Mouse (Mus musculus) forebrain, embryonic 12.5 days (tissue): ENCODE measurements around the gene Guf1. TPM values are rescaled to one million over a fixed set of nuclear protein-coding genes. Genes with fewer than 3 reads are reported as not detected.
A peak's percentile ranks its signal among the peaks of the same experiment; 100 is the strongest.

Experiments used
- ATAC-seq: fragments of 200-750 bp; cut with Nextera tagmentation; 2 replicates; pipeline ENCODE4 v1.8.0; 2017; ENCODE audit warnings: moderate TSS enrichment; ENCODE audit not compliant: low FRiP score
- H3K27ac ChIP-seq: fragments of 300-500 bp; sonication (generic); 2 replicates; pipeline ENCODE4 v1.5.1; 2016; ENCODE audit warnings: mild to moderate bottlenecking
- H3K27me3 ChIP-seq: fragments of 300-500 bp; sonication (generic); 2 replicates; pipeline ENCODE4 v1.6.1; 2016; ENCODE audit warnings: mild to moderate bottlenecking
- H3K36me3 ChIP-seq: fragments of 300-500 bp; sonication (generic); replicated peaks from 2 replicates; pipeline ENCODE4 v1.6.1; 2016; ENCODE audit warnings: mild to moderate bottlenecking
- H3K4me1 ChIP-seq: fragments of 300-500 bp; sonication (generic); 2 replicates; pipeline ENCODE4 v1.6.1; 2016
- H3K4me2 ChIP-seq: fragments of 300-500 bp; sonication (generic); 2 replicates; pipeline ENCODE4 v1.6.1; 2016; ENCODE audit warnings: mild to moderate bottlenecking, moderate library complexity
- H3K4me3 ChIP-seq: fragments of 300-500 bp; sonication (generic); replicated peaks from 2 replicates; pipeline ENCODE4 v1.5.1; 2016; ENCODE audit warnings: mild to moderate bottlenecking
- H3K9ac ChIP-seq: fragments of 300-500 bp; sonication (generic); 2 replicates; pipeline ENCODE4 v1.6.1; 2016; ENCODE audit warnings: mild to moderate bottlenecking
- H3K9me3 ChIP-seq: fragments of 300-500 bp; sonication (generic); 2 replicates; pipeline ENCODE4 v1.6.1; 2016
- WGBS: fragments of 180-500 bp; shearing (Covaris S2); methylation state at CpG from one replicate; pipeline ENCODE4 v1.1.7; 2016; 5-methylcytosine and 5-hydroxymethylcytosine counted together
- polyA plus RNA-seq: library from polyadenylated mRNA; unstranded; fragments of >200 nt; fragmentation: Nextera tagmentation; extraction: Ambion mirVana; gene quantifications from 2 replicates; pipeline ENCODE4 v1.2.1, GENCODE M21; 2016

Guf1 gene
- polyA plus RNA-seq: 53.6 and 58.7 TPM in 2 replicates

DNA sequence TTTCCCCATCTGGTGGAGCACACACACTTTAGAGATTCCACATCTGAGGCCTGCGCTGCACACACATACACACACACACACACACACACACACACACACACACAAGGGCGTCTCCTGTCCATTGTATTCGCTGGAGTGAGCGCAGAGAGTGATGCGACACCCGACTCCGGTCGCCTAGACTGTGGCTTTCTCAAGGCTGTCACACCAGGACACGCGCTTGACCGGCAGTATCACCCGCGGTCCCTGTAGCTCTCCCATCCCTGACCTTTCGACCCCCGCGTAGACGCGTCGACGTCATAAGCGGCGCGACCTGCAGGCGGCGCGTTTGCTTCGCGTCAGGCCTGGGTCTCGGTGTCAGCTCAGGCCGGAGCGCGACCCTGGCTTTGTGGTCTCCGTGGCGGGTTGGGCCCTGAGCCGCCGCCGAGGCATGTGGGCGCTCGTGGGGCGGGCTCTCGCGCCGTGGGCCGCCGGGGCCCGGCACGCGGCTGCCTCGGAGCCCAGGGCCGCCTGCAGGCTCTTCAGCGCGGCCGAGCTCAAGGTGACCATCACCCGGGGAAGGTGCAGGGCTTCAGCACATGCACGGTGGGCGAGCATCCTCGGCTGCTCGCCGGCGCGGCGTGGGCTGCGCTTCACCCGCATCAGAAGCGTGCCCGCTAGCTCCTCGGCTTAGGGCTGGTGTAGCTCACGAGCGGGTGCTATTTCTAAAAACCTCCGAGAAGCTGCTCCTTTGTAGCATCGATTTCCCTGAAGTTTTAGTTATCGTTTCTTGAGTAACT is at the start of gene Guf1:
Gene Guf1, plus strand, starts transcription at position 296 of the 776 bp plus-strand sequence.
- Histone ChIP-seq H3K4me2 (peak within 1 kb of the TSS; percentile 60), H3K27me3 (no peaks in the 10 kb centered on the region), H3K36me3 (peaks cover 8% of the 10 kb centered on the region), H3K27ac (peak within 1 kb of the TSS; percentile 82), H3K9me3 (no peaks in the 10 kb centered on the region), H3K4me3 (peak within 1 kb of the TSS; percentile 91), H3K4me1 (0 out of 2 replicates have a peak, but pooled peaks cover 3% of the 10 kb centered on the region), H3K9ac (peak within 1 kb of the TSS; percentile 87)
- WGBS: 1% methylated on average over 72 of the region's 72 CpGs
- peak; percentile 93 for ATAC-seq

DNA sequence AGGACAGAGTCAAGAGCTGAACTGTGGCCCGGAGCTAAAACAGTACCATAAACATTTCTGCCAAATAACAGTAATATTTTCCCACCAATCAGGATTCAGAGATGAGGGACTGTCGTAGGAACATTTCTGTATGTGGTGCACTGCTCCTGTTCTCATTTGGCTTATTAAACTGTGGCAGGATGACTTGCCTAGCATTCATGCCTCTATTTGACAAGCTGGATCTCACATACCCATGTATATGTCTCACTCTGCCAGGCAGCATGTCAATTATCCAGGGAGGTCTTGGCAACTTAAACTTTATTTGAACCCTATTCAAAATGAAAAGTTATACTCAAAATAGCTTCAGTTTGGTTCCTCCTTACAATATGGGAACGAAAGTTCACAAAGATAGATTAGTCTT is 49.7 kb upstream of the Guf1 start:
- no peak for ATAC-seq
- Histone ChIP-seq H3K9ac (no peak overlapping the region), H3K36me3 (no peaks in the 10 kb centered on the region), H3K4me1 (no peaks in the 10 kb centered on the region), H3K27ac (no peak overlapping the region), H3K4me3 (no peak overlapping the region), H3K9me3 (no peaks in the 10 kb centered on the region), H3K27me3 (no peaks in the 10 kb centered on the region), H3K4me2 (no peak overlapping the region)
- 88% methylated on average over 3 of the region's 3 CpGs for WGBS

- H3K4me1 ChIP-seq: no peaks in the 10 kb centered on the region
- ATAC-seq: no peak
- H3K9me3 ChIP-seq: no peaks in the 10 kb centered on the region
- no peak overlapping the region for H3K27ac ChIP-seq
- H3K4me3 ChIP-seq: no peak overlapping the region
- H3K27me3 ChIP-seq: no peaks in the 10 kb centered on the region
- no peaks in the 10 kb centered on the region for H3K36me3 ChIP-seq
- H3K9ac ChIP-seq: no peak overlapping the region
- H3K4me2 ChIP-seq: no peak overlapping the region
- 40% methylated on average over 3 of the region's 3 CpGs for WGBS
These were observed 45.1 kb upstream of the Guf1 start for GRCm38 (mm10) chr5:69511631-69512030.

GRCm38 (mm10) chr5:69512203-69512602 is 44.5 kb upstream of the Guf1 start:
- no peaks in the 10 kb centered on the region for H3K27me3 ChIP-seq
- ATAC-seq: no peak
- WGBS: 82% methylated on average over 4 of the region's 4 CpGs
- H3K9ac ChIP-seq: no peak overlapping the region
- no peak overlapping the region for H3K4me2 ChIP-seq
- no peaks in the 10 kb centered on the region for H3K4me1 ChIP-seq
- H3K4me3 ChIP-seq: no peak overlapping the region
- H3K27ac ChIP-seq: no peak overlapping the region
- H3K36me3 ChIP-seq: no peaks in the 10 kb centered on the region
- H3K9me3 ChIP-seq: no peaks in the 10 kb centered on the region

- Histone ChIP-seq H3K4me2 (no peak overlapping the region), H3K27ac (no peak overlapping the region), H3K36me3 (no peaks in the 10 kb centered on the region), H3K4me3 (no peak overlapping the region), H3K27me3 (no peaks in the 10 kb centered on the region), H3K9me3 (no peaks in the 10 kb centered on the region), H3K9ac (no peak overlapping the region), H3K4me1 (no peaks in the 10 kb centered on the region)
- 41% methylated on average over 7 of the region's 7 CpGs for WGBS
- peak; percentile 77; the same call in 1 of the 2 replicates for ATAC-seq
These were observed 36.0 kb upstream of the Guf1 start for GRCm38 (mm10) chr5:69520661-69521278.

DNA sequence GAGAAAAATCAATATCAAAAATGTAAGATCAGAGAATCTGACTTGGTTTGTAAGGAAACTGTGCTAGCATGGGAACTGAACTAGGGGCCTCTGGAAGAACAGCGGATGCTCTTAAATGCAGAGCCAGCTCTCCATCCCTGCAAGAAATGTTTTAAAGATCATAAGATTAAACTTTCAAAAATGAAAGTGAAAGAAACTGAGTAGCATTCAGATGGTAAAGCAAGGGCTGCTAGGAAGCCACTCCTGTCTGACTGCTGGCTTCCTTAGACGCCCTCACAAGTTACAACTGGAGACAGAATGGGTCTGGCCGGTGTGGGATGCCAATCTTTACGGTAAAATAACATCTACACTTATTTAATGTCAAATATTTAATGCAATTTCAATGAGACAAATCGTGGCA is 34.7 kb upstream of the Guf1 start:
- Histone ChIP-seq H3K36me3 (no peaks in the 10 kb centered on the region), H3K4me2 (no peak overlapping the region), H3K9me3 (no peaks in the 10 kb centered on the region), H3K27me3 (no peaks in the 10 kb centered on the region), H3K9ac (no peak overlapping the region), H3K27ac (no peak overlapping the region), H3K4me3 (no peak overlapping the region), H3K4me1 (no peaks in the 10 kb centered on the region)
- ATAC-seq: no peak
- WGBS: 70% methylated on average over 5 of the region's 5 CpGs

GRCm38 (mm10) chr5:69523944-69524343 is 32.8 kb upstream of the Guf1 start:
- no peak overlapping the region for H3K4me3 ChIP-seq
- ATAC-seq: no peak
- H3K9me3 ChIP-seq: no peaks in the 10 kb centered on the region
- no peak overlapping the region for H3K27ac ChIP-seq
- H3K9ac ChIP-seq: no peak overlapping the region
- H3K4me1 ChIP-seq: no peaks in the 10 kb centered on the region
- H3K27me3 ChIP-seq: no peaks in the 10 kb centered on the region
- H3K36me3 ChIP-seq: no peaks in the 10 kb centered on the region
- H3K4me2 ChIP-seq: no peak overlapping the region

DNA sequence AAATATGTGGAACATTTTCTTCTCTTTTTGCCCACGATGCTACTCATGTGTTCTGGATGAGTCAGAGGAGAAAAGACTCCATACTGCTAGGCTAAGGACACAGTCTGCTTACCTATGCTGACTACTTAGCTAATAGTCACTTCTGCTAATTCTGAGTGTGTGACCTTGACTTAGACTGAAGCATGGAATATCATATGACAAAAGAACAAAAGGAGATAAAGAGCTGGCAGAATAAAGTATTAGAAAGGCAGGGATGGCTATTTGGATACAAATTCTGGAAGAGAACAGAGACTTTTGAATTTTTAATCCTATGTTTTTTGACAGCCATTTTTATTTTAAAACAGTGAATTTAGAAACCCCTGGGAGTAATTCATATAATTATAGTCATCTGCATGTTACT is 15.0 kb upstream of the Guf1 start:
- Histone ChIP-seq H3K9me3 (no peaks in the 10 kb centered on the region), H3K27me3 (no peaks in the 10 kb centered on the region), H3K4me3 (no peak overlapping the region), H3K4me1 (no peaks in the 10 kb centered on the region), H3K9ac (no peak overlapping the region), H3K4me2 (no peak overlapping the region), H3K27ac (no peak overlapping the region), H3K36me3 (no peaks in the 10 kb centered on the region)
- 85% methylated on average over 1 of the region's 1 CpGs for WGBS
- ATAC-seq: no peak

- no peak within 1 kb of the TSS for H3K4me3 ChIP-seq
- no peaks in the 10 kb centered on the region for H3K4me1 ChIP-seq
- H3K36me3 ChIP-seq: no peaks in the 10 kb centered on the region
- ATAC-seq: no peak
- no peaks in the 10 kb centered on the region for H3K27me3 ChIP-seq
- 83% methylated on average over 4 of the region's 4 CpGs for WGBS
- H3K9ac ChIP-seq: no peak within 1 kb of the TSS
- no peaks in the 10 kb centered on the region for H3K9me3 ChIP-seq
- H3K4me2 ChIP-seq: no peak within 1 kb of the TSS
- H3K27ac ChIP-seq: no peak within 1 kb of the TSS
These were observed 14.2 kb upstream of the Guf1 start, which contains the start of gene Yipf7 for GRCm38 (mm10) chr5:69542489-69542888. TSS of gene Yipf7 (minus strand) at chr5:69542648.

DNA sequence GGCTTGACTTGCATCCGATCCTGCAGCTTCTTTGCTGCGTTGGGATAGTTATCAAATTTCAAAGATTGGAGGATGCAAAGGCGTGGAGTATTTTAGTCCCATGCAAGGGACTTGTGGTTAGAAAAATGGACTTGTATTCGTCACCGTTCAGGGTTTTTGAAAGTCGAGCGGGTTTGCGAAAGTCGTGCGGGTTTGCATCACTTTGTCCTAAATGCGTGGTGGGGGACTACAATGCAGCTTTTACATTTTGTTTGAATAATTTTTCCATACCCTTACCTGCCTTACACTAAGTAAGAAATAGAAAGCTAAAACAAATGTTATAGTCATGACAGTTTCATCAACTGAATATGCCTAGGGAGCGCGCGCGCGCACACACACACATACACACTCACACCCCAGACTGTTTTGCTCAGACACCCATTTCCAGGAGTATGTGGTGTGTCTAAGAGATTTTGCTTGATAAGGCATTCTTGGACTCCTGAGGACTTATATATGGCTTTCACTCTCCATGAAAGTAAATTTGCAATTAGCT is 747 bp downstream of the Guf1 start:
- no peaks in the 10 kb centered on the region for H3K9me3 ChIP-seq
- peak overlapping the region; percentile 87 for H3K9ac ChIP-seq
- peak; percentile 13 for ATAC-seq
- peak overlapping the region; percentile 60 for H3K4me2 ChIP-seq
- peak overlapping the region; percentile 91 for H3K4me3 ChIP-seq
- peak overlapping the region; percentile 82 for H3K27ac ChIP-seq
- 13% methylated on average over 16 of the region's 16 CpGs for WGBS
- peaks cover 8% of the 10 kb centered on the region for H3K36me3 ChIP-seq
- no peaks in the 10 kb centered on the region for H3K27me3 ChIP-seq
- H3K4me1 ChIP-seq: 0 out of 2 replicates have a peak, but pooled peaks cover 3% of the 10 kb centered on the region

GRCm38 (mm10) chr5:69591640-69592461 is 35.1 kb downstream of the Guf1 start, which contains the start of gene Gnpda2:
TSS of gene Gnpda2 (minus strand) at chr5:69592340.
- peak; percentile 97 for ATAC-seq
- Histone ChIP-seq H3K9ac (peak within 1 kb of the TSS; percentile 77), H3K36me3 (no peaks in the 10 kb centered on the region; the same call in 1 of the 2 replicates), H3K4me2 (peak within 1 kb of the TSS; percentile 66), H3K9me3 (no peaks in the 10 kb centered on the region), H3K4me3 (peak within 1 kb of the TSS; percentile 59), H3K27me3 (no peaks in the 10 kb centered on the region), H3K4me1 (peaks cover 8% of the 10 kb centered on the region), H3K27ac (peak within 1 kb of the TSS; percentile 84)
- WGBS: 4% methylated on average over 42 of the region's 42 CpGs

GRCm38 (mm10) chr5:69601027-69601426 is 44.3 kb downstream of the Guf1 start:
- Histone ChIP-seq H3K36me3 (no peaks in the 10 kb centered on the region), H3K9me3 (no peaks in the 10 kb centered on the region), H3K4me3 (no peak overlapping the region), H3K4me1 (no peaks in the 10 kb centered on the region), H3K27ac (no peak overlapping the region), H3K9ac (no peak overlapping the region), H3K4me2 (no peak overlapping the region), H3K27me3 (no peaks in the 10 kb centered on the region)
- ATAC-seq: 0 out of 2 replicates have a peak, but pooled peaks have one; percentile 46
